Mouse (Mus musculus) induced T-regulatory cell, adult 2 months (primary cell): ENCODE results near the gene Brwd1.
"Not testable (repeated sequence)": the region's sequence is repeated elsewhere in the genome, so short reads cannot be mapped to it uniquely, and the experiment has no call there.

Experiments used
- DNase-seq: peaks from one replicate; pipeline ENCODE4 v3.0.0-alpha.2; 2012; ENCODE audit warnings: low read depth

Gene Brwd1

GRCm38 (mm10) chr16:96081331-96081730, 995 bp downstream of the Brwd1 start:
- DNase-seq, result peak; percentile 92

GRCm38 (mm10) chr16:96080524-96080923, 1.8 kb downstream of the Brwd1 start:
- DNase-seq, result no peak

DNA sequence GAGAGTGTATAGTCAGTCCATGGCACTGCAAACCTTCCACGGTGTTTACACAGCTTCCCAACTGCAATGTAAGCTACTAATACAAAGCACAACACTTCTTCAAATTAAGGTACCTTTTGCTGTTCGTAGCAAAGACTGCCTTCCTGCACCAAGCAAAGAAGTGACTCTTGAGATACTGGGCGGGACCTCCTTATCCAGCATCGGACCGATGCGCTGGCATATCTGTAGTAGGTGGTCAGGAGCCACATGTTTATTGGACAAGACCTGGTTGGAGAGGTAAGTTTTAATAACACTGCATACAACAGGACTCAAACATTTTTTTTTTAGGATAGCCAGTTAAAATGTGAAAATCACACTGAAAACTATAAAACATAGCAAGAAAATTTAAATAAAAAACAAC, 14.0 kb downstream of the Brwd1 start:
- no peak for DNase-seq

DNA sequence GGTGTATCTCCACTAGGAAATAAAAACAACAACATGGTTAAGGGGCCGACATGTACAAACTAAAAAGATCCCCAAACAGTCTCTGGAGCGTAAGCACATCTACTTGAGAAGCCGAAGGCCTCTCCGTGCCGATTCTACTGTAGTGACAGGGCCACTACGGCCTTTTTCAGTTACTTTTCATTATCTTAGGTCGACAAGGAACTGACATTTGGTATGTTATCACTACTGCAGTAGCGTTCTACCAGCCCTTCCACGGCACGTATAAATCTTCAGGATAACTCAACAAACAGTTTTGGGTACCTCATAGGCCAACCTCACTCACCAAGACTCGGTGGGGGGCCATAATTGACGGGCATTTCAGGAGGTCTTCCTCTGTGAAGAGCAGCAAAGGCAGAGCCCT, 16.2 kb downstream of the Brwd1 start:
- no peak for DNase-seq

DNA sequence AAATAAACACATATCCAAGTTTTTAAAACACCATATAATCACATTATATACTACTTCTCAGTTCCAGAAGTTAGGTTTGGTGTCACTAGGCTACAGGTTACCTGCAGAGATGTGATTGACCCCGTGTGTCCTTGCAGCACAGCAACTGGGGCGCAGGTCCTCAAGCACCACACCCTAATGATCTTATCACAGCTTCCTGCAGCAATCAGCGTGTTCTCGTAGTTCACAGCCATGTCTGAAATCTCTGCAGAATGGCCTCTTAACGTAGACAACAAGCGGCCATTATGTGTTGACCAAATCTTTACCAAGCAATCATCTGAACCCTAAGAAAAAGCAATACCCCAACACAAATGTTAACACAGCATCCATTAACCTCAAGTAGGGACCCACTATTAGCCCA, 17.7 kb downstream of the Brwd1 start:
- peak; percentile 16 for DNase-seq

- peak; percentile 55 for DNase-seq
Observed at GRCm38 (mm10) chr16:96044096-96044495, 38.2 kb downstream of the Brwd1 start.

- DNase-seq, result no peak
Observed at GRCm38 (mm10) chr16:96040691-96041090, 41.6 kb downstream of the Brwd1 start.

DNA sequence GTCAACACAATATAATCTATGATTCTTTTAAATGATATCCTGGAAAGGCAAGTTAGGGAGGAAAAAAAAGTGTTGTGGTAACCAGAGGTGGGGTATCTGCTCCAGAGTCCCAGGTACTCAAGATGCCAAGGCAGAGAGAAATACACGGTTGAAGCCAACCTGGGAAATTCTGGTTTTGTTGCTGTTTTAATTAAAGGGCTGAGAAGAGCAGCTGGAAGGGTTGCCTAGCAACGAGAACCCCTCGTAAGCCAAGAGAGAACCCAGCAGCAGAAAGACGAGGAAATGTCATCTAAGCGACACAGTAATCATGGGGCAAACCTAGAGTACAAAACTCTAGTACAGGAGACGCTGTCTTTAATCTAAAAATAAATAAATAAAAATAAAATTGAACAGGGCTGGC, 42.8 kb downstream of the Brwd1 start:
- DNase-seq, result no peak

DNA sequence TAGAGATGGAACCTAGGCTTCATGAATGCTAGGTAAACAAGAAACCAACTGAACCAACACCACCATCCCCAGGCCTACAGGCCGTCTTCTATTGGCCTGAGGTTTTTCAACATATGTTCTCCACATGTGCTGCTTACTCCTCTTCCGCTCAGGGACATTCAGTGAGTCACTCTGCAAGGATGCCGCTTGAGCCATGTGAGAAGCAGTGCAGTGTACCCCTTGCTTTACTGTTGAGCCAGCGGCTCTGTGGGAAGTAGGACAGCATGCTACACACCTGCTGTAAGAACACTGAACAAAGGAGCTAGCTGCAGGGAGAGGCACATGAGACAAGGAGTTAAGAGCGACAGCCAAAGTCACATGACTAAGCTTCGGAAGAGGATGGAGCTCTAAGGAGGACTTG, 47.9 kb downstream of the Brwd1 start:
- DNase-seq, result no peak

DNA sequence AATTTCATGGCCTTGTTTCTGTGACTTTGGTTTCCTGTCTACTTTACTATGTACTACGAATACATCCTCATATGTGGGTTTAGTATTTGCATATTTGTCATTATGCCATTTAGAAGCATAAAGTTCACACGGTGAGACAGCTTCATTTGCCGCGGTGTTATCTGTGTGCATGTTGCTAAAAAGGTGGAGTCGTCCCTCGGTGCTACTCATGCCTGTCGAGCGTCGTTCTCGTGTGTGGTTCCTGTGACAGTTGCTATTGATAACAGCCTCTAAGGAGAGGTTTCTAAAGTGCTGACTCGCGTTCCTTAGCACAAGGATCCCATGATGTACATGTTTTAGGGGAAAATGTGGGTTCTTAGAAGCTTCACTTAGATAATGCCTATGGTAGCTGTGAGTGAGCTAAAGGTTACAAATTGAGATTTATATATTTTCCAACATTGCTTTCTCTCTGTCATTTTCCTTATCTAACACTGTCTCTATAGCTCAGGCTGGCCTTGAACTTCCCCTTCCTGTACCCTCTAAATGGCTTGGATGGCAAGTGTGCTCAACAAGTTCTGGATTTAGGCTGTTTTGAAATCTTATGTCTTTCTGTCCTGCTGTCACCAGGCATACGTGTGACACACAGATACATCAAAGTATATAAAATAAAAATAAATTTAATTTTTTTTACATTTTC, 49.8 kb downstream of the Brwd1 start:
- DNase-seq, result no peak

GRCm38 (mm10) chr16:96030476-96031102, 51.7 kb downstream of the Brwd1 start:
- DNase-seq, result peak; percentile 45

- DNase-seq, result no peak
Observed at GRCm38 (mm10) chr16:96026256-96026655, 56.1 kb downstream of the Brwd1 start.

DNA sequence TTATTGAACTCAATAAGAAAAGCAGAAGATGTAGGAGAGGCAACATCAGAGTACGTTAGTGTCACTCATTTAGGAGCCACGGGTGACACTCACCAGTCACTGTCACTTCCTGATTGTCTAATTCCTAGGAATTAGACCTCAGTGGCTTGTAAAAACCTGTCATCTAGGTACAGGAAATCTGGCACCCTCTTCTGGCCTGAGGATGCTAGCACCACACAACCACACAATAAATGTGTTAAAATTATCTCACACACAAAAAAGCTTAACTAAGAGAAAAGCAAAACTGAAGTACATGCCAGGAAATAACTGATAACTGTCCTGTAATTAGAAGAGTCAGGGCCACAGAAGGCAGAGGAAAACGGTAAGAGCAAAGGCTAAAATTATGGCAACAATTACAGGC, 57.1 kb downstream of the Brwd1 start:
- no peak for DNase-seq

DNA sequence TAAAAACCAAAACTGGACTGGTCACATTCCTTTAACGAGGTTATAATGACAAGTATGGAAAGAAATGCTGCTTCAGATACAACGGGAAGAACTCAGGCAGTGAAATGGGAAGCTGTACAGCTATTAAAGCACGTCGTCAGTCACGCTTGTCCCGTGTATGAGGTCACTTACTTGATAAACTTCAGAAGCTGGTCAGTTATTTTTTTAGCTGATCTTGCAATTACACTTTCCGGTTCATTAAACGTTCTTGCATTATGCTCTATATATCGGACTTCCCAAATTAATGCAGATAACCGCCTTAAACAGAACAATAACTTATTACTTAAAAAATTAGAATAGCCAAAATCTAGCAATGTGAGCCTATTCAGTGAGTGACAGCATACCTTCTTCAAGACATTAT, 61.3 kb downstream of the Brwd1 start:
- no peak for DNase-seq

DNA sequence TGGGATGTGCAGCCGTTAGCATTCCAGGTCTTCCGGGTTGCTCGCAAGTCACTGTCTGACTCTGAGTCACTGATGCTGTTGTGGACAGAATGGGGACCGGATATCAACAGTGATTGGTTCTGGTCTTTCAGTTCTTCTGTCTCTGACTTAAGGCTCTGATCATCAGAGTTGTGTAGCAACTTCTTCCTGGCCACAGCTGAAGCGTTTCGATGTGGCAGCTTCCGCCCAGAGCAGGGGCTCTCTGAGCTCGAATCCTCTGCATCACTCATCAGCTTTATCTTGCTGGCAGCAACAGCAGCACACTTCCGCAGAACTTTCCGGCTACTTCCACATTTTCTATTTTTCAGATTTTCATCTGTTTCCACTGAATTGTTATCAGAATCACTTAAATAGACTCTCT, 73.2 kb downstream of the Brwd1 start:
- not testable (repeated sequence) for DNase-seq

- DNase-seq, result not testable (repeated sequence)
Observed at GRCm38 (mm10) chr16:96004278-96004677, 78.0 kb downstream of the Brwd1 start.

DNA sequence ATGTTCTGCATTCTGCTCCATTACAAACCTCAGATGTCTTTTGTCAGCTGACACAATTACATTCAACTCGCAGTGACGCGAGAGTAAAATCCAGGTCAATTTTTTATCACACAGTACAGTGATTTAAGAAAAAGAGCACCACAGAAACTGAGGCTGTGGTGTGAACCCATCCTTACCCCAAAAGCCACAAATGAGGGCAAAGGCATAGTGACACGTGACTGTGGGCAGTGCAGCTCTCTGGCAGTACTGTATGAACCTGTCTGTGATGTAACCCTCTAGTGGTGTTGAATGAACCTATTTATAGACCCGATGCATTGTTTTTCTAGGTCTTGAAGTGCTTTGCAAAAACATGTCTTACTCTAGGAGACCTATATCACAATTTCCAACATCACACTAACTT, 83.0 kb downstream of the Brwd1 start:
- DNase-seq, result peak; percentile 79

GRCm38 (mm10) chr16:95996156-95996555, 86.2 kb downstream of the Brwd1 start:
- no peak for DNase-seq

DNA sequence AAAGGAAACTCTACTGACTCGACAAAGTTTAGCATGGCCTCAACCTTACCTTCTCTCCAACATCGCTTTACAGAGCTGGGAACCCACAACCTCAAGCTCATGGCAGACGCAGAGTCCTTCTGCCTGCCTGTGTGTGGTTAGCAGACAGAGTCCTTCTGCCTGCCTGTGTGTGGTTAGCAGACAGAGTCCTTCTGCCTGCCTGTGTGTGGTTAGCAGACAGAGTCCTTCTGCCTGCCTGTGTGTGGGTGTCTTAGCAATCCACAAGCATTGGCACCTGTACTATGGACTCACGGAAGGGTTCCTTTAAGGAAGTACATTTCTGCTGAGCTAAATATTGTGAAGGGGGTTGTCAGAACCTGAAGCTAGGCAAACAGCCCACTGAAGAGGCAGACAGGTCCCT, 87.8 kb downstream of the Brwd1 start:
- DNase-seq, result not testable (repeated sequence)

DNA sequence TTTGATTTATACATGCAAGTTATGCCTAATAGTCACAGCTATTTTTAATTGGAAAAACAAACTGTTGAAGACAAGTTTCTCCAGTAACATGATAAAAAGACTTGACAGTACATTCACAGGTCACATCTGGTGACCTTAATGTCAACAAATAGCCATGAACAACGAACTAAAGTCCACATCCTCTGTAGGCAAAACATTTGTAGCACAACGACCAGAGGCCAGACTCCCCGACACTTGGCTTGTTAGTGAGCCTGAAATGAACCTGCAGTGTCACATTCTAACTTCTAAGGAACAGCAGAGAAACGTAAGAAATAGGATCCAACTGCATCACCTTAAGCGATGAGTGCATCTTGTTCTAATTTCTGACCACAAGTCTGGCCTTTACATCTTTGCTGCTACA, 89.7 kb downstream of the Brwd1 start:
- no peak for DNase-seq

DNA sequence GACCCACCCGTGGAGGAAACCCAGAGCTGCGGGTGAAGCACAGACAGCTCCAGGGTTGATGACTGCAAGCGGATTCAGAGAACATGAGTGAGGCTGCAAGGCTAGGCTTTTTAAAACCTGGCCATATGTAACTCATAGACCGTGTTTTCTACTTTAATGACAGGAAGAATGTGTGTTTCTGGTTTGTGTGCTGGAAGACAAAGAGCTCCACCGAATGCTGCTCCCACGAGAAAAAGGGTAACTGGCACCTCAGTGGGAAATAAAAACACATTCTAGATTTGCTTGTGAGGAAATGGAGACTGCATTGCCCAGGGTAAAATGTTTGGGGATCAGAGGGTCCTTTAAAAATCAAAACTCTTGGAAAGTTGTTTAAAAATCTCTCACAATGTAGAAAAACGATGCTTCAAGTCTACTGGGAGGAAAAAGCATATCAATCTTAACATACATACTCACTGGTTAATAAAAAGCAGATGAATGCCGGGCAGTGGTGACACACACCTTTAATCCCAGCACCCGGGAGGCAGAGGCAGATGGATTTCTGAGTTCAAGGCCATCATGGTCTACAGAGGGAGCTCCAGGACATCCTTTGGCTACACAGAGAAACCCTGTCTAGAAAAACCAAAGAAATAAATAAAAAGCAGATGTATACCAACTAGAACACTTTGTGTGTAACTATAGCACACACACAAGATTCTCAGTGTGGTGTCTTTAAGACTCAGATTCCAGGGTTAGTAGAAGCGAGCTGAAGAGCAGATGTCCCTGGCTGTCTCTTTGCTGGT, 91.0 kb downstream of the Brwd1 start:
- DNase-seq, result no peak

DNA sequence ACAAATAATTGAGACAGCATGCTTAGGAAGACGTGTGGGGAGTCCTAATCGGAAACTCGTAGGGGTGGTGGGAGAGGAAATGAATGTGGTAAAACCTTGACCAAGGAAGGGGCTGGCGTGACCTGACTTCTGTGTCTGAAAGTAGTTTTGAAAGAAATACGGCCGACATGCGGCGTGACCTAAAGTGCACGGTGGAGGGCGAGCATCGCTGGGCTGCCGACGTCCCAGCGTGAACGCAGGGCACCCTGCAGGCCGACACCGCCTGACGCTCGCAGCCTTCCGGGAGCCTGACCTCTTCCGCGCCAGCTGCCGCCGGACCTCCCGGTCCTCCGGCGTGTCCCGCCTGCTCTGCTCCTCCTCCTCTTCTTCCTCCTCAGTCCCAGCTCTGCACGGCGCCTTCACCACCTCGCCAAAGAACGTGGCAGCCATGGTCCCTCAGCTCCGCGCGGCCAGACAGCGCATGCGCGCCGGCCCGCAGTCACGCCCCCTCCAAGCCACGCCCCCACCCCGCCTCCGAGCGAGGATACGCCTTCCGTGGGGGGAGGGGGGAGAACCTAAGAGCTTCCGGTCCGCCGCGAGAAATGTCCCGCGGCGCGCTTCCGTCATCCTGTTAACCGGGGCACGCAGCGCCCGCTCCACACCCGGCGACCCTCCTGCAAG, 91.7 kb downstream of the Brwd1 start, which contains the start of gene Psmg1:
Psmg1 (minus strand) TSS at position 499 of the 660 bp plus-strand sequence.
- peak; percentile 97 for DNase-seq

DNA sequence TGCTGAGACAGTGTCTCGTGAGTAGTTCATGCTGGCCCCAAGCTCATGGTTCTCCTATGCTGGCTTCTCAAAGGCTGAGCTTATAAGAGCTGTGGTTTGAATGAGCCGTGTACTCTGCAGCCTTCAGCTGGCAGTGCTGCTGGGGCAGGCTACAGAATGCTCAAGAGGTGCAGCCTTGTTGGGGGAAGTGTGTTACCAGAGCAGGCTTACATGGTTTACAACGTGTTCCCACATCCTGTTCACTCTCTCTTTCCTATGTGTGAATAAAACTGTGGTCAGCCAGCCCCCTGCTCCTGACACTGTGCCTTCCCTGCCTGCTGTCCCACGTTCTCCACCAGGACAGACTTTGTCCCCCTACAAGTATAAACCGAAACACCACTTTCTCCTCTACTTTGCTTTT, 97.4 kb downstream of the Brwd1 start:
- peak; percentile 52 for DNase-seq
